Mouse (Mus musculus): ENCODE measurements around the gene Necap2. TPM values are rescaled to one million over a fixed set of nuclear protein-coding genes. Genes with fewer than 3 reads are reported as not detected.

The Necap2 gene
- polyA plus RNA-seq, 1 experiment from 2014 or later, result 36.6 TPM

- Histone ChIP-seq H3K27ac (ENCODE audit: low read depth, low read length) (no peak overlapping the region), H3K4me2 (ENCODE audit: low read length) (no peak overlapping the region), H3K4me3 (ENCODE audit: low read depth, low read length) (no peak overlapping the region), H3K4me1 (ENCODE audit: control insufficient read depth, insufficient read depth, low read length) (no peaks in the 10 kb centered on the region), H3K27me3 (replicated peaks; ENCODE audit: control insufficient read depth, insufficient read depth, low read length) (no peaks in the 10 kb centered on the region), H3K9me3 (replicated peaks; ENCODE audit: control insufficient read depth, low read length) (no peaks in the 10 kb centered on the region), H3K36me3 (ENCODE audit: control insufficient read depth, insufficient read depth, low read length) (peaks cover 15% of the 10 kb centered on the region), H3K9ac (ENCODE audit: low read length) (no peak overlapping the region)
- ATAC-seq (no peak), DNase-seq (ENCODE audit: low spot score) (no peak)
- 83% methylated on average over 16 of the region's 16 CpGs for WGBS
Measured at GRCm38 (mm10) chr4:141106526-141107183, 28.5 kb upstream of the Necap2 start.

GRCm38 (mm10) chr4:141101855-141102254 lies 23.7 kb upstream of the Necap2 start:
- no peaks in the 10 kb centered on the region for H3K27me3 ChIP-seq (replicated peaks; ENCODE audit: control insufficient read depth, insufficient read depth, low read length)
- H3K4me2 ChIP-seq (ENCODE audit: low read length), result no peak overlapping the region
- no peaks in the 10 kb centered on the region for H3K36me3 ChIP-seq (ENCODE audit: control insufficient read depth, insufficient read depth, low read length)
- DNase-seq (ENCODE audit: low spot score) (peak; percentile 10), ATAC-seq (no peak)
- no peak overlapping the region for H3K9ac ChIP-seq (ENCODE audit: low read length)
- no peak overlapping the region for H3K4me3 ChIP-seq (ENCODE audit: low read depth, low read length)
- no peaks in the 10 kb centered on the region for H3K9me3 ChIP-seq (replicated peaks; ENCODE audit: control insufficient read depth, low read length)
- H3K4me1 ChIP-seq (ENCODE audit: control insufficient read depth, insufficient read depth, low read length), result no peaks in the 10 kb centered on the region
- H3K27ac ChIP-seq (ENCODE audit: low read depth, low read length), result no peak overlapping the region
- WGBS, result 73% methylated on average over 6 of the region's 6 CpGs

- Histone ChIP-seq H3K27me3 (replicated peaks; ENCODE audit: control insufficient read depth, insufficient read depth, low read length) (no peaks in the 10 kb centered on the region), H3K4me3 (ENCODE audit: low read depth, low read length) (no peak overlapping the region), H3K27ac (ENCODE audit: low read depth, low read length) (no peak overlapping the region), H3K9ac (ENCODE audit: low read length) (no peak overlapping the region), H3K4me1 (ENCODE audit: control insufficient read depth, insufficient read depth, low read length) (no peaks in the 10 kb centered on the region), H3K4me2 (ENCODE audit: low read length) (no peak overlapping the region), H3K9me3 (replicated peaks; ENCODE audit: control insufficient read depth, low read length) (no peaks in the 10 kb centered on the region), H3K36me3 (ENCODE audit: control insufficient read depth, insufficient read depth, low read length) (no peaks in the 10 kb centered on the region)
- WGBS, result 90% methylated on average over 9 of the region's 9 CpGs
- DNase-seq (ENCODE audit: low spot score), result no peak
- ATAC-seq, result no peak
Measured at GRCm38 (mm10) chr4:141101291-141101690, 23.1 kb upstream of the Necap2 start.

GRCm38 (mm10) chr4:141099956-141100355 lies 21.8 kb upstream of the Necap2 start:
- Histone ChIP-seq H3K27ac (ENCODE audit: low read depth, low read length) (no peak overlapping the region), H3K4me2 (ENCODE audit: low read length) (no peak overlapping the region), H3K36me3 (ENCODE audit: control insufficient read depth, insufficient read depth, low read length) (no peaks in the 10 kb centered on the region), H3K4me3 (ENCODE audit: low read depth, low read length) (no peak overlapping the region), H3K9me3 (replicated peaks; ENCODE audit: control insufficient read depth, low read length) (no peaks in the 10 kb centered on the region), H3K27me3 (replicated peaks; ENCODE audit: control insufficient read depth, insufficient read depth, low read length) (no peaks in the 10 kb centered on the region), H3K9ac (ENCODE audit: low read length) (no peak overlapping the region), H3K4me1 (ENCODE audit: control insufficient read depth, insufficient read depth, low read length) (no peaks in the 10 kb centered on the region)
- no peak for DNase-seq (ENCODE audit: low spot score)
- WGBS, result 78% methylated on average over 5 of the region's 5 CpGs
- no peak for ATAC-seq

- Histone ChIP-seq H3K9ac (ENCODE audit: low read length) (no peak overlapping the region), H3K27me3 (replicated peaks; ENCODE audit: control insufficient read depth, insufficient read depth, low read length) (no peaks in the 10 kb centered on the region), H3K36me3 (ENCODE audit: control insufficient read depth, insufficient read depth, low read length) (no peaks in the 10 kb centered on the region), H3K4me3 (ENCODE audit: low read depth, low read length) (no peak overlapping the region), H3K4me2 (ENCODE audit: low read length) (no peak overlapping the region), H3K4me1 (ENCODE audit: control insufficient read depth, insufficient read depth, low read length) (no peaks in the 10 kb centered on the region), H3K9me3 (replicated peaks; ENCODE audit: control insufficient read depth, low read length) (no peaks in the 10 kb centered on the region), H3K27ac (ENCODE audit: low read depth, low read length) (no peak overlapping the region)
- 86% methylated on average over 4 of the region's 4 CpGs for WGBS
- DNase-seq (ENCODE audit: low spot score), result no peak
- no peak for ATAC-seq
Measured at GRCm38 (mm10) chr4:141098935-141099334, 20.8 kb upstream of the Necap2 start.

- Histone ChIP-seq H3K36me3 (ENCODE audit: control insufficient read depth, insufficient read depth, low read length) (no peaks in the 10 kb centered on the region), H3K9me3 (replicated peaks; ENCODE audit: control insufficient read depth, low read length) (no peaks in the 10 kb centered on the region), H3K4me3 (ENCODE audit: low read depth, low read length) (no peak overlapping the region), H3K4me1 (ENCODE audit: control insufficient read depth, insufficient read depth, low read length) (no peaks in the 10 kb centered on the region), H3K4me2 (ENCODE audit: low read length) (no peak overlapping the region), H3K27me3 (replicated peaks; ENCODE audit: control insufficient read depth, insufficient read depth, low read length) (no peaks in the 10 kb centered on the region), H3K27ac (ENCODE audit: low read depth, low read length) (no peak overlapping the region), H3K9ac (ENCODE audit: low read length) (no peak overlapping the region)
- 4% methylated on average over 9 of the region's 9 CpGs for WGBS
- DNase-seq (ENCODE audit: low spot score), result no peak
- no peak for ATAC-seq
Measured at GRCm38 (mm10) chr4:141096710-141097109, 18.6 kb upstream of the Necap2 start.

- Histone ChIP-seq H3K4me1 (ENCODE audit: control insufficient read depth, insufficient read depth, low read length) (no peaks in the 10 kb centered on the region), H3K27me3 (replicated peaks; ENCODE audit: control insufficient read depth, insufficient read depth, low read length) (no peaks in the 10 kb centered on the region), H3K4me2 (ENCODE audit: low read length) (no peak overlapping the region), H3K9me3 (replicated peaks; ENCODE audit: control insufficient read depth, low read length) (no peaks in the 10 kb centered on the region), H3K4me3 (ENCODE audit: low read depth, low read length) (no peak overlapping the region), H3K27ac (ENCODE audit: low read depth, low read length) (no peak overlapping the region), H3K9ac (ENCODE audit: low read length) (no peak overlapping the region), H3K36me3 (ENCODE audit: control insufficient read depth, insufficient read depth, low read length) (no peaks in the 10 kb centered on the region)
- ATAC-seq (no peak), DNase-seq (ENCODE audit: low spot score) (no peak)
- 78% methylated on average over 10 of the region's 10 CpGs for WGBS
Measured at GRCm38 (mm10) chr4:141095016-141095415, 16.9 kb upstream of the Necap2 start.

- DNase-seq (ENCODE audit: low spot score) (no peak), ATAC-seq (no peak)
- 80% methylated on average over 9 of the region's 9 CpGs for WGBS
- H3K4me3 ChIP-seq (ENCODE audit: low read depth, low read length), result no peak overlapping the region
- H3K9ac ChIP-seq (ENCODE audit: low read length), result no peak overlapping the region
- H3K4me2 ChIP-seq (ENCODE audit: low read length), result no peak overlapping the region
- no peaks in the 10 kb centered on the region for H3K9me3 ChIP-seq (replicated peaks; ENCODE audit: control insufficient read depth, low read length)
- no peaks in the 10 kb centered on the region for H3K4me1 ChIP-seq (ENCODE audit: control insufficient read depth, insufficient read depth, low read length)
- H3K36me3 ChIP-seq (ENCODE audit: control insufficient read depth, insufficient read depth, low read length), result no peaks in the 10 kb centered on the region
- H3K27ac ChIP-seq (ENCODE audit: low read depth, low read length), result no peak overlapping the region
- no peaks in the 10 kb centered on the region for H3K27me3 ChIP-seq (replicated peaks; ENCODE audit: control insufficient read depth, insufficient read depth, low read length)
Measured at GRCm38 (mm10) chr4:141088714-141089113, 10.6 kb upstream of the Necap2 start.

GRCm38 (mm10) chr4:141088033-141088432 lies 9.9 kb upstream of the Necap2 start, which contains the start of gene Spata21:
Gene Spata21 (plus strand): TSS chr4:141088333.
- Histone ChIP-seq H3K27me3 (replicated peaks; ENCODE audit: control insufficient read depth, insufficient read depth, low read length) (no peaks in the 10 kb centered on the region), H3K9me3 (replicated peaks; ENCODE audit: control insufficient read depth, low read length) (no peaks in the 10 kb centered on the region), H3K4me3 (ENCODE audit: low read depth, low read length) (no peak within 1 kb of the TSS), H3K27ac (ENCODE audit: low read depth, low read length) (no peak within 1 kb of the TSS), H3K4me2 (ENCODE audit: low read length) (no peak within 1 kb of the TSS), H3K36me3 (ENCODE audit: control insufficient read depth, insufficient read depth, low read length) (no peaks in the 10 kb centered on the region), H3K9ac (ENCODE audit: low read length) (no peak within 1 kb of the TSS), H3K4me1 (ENCODE audit: control insufficient read depth, insufficient read depth, low read length) (no peaks in the 10 kb centered on the region)
- WGBS, result 76% methylated on average over 6 of the region's 6 CpGs
- ATAC-seq, result no peak
- DNase-seq (ENCODE audit: low spot score), result no peak

Measured in forebrain, embryonic 14.5 days (tissue).